Mouse (Mus musculus): ENCODE measurements around the gene Habp4. TPM values are rescaled to one million over a fixed set of nuclear protein-coding genes. Genes with fewer than 3 reads are reported as not detected.

Gene Habp4
- 1.7 TPM for polyA plus RNA-seq (2017; shearing (Covaris generic))

GRCm38 (mm10) chr13:64161548-64161915, at the start of gene Habp4:
TSS of gene Habp4 (plus strand) at chr13:64161824.

GRCm38 (mm10) chr13:64128858-64129615, 32.6 kb upstream of the Habp4 start, which contains the start of gene Slc35d2:
TSS of gene Slc35d2 (minus strand) at chr13:64129368.

GRCm38 (mm10) chr13:64153083-64153682, 8.4 kb upstream of the Habp4 start, which contains the start of gene Zfp367:
TSS of gene Zfp367 (minus strand) at chr13:64153202.

Other genes starting within 250 kb of the Habp4 start
- not detected for gene Hsd17b3, start 72.6 kb upstream of the Habp4 start, polyA plus RNA-seq (2017; shearing (Covaris generic))
- gene Slc35d2, start 32.5 kb upstream of the Habp4 start, polyA plus RNA-seq (2017; shearing (Covaris generic)): 31.4 TPM
- 8.0 TPM for gene Zfp367, start 8.6 kb upstream of the Habp4 start, polyA plus RNA-seq (2017; shearing (Covaris generic))
- 8.5 TPM for gene Cdc14b, start 113.5 kb downstream of the Habp4 start, polyA plus RNA-seq (2017; shearing (Covaris generic))
- gene Aaed1, start 150.9 kb downstream of the Habp4 start, polyA plus RNA-seq (2017; shearing (Covaris generic)): 9.1 TPM
- 14.7 TPM for gene Ctsl, start 209.1 kb downstream of the Habp4 start, polyA plus RNA-seq (2017; shearing (Covaris generic))